ENCODE assay signal across 13 mouse cellular contexts in genomic region chr19:50141853-50142252, GRCm38 (mm10).
DNase-seq lines count a peak whose midpoint lies in the region; ATAC-seq lines count a peak whose summit lies in the region.
"Had no signal": no experiment of that assay in that cellular context is flagged by ENCODE, and none has a peak within 500 bp of the region (broad histone marks: within the 10 kb centered on the region; RNA-seq: fewer than 3 reads in every experiment).

No protein-coding gene starts in this region.

- H3K9me3 ChIP-seq in hindbrain, embryonic 14.5 days (ENCODE audit: control insufficient read depth, low read length) = no peaks in the 10 kb centered on the region
- no peaks in the 10 kb centered on the region for H3K9me3 ChIP-seq in hindbrain, embryonic 11.5 days (ENCODE audit: control insufficient read depth, low read length)
- H3K9me3 ChIP-seq in liver, embryonic 11.5 days (ENCODE audit: control insufficient read depth, low read length) = no peaks in the 10 kb centered on the region
- H3K9me3 ChIP-seq: embryonic facial prominence, embryonic 12.5 days; heart, embryonic 10.5 days; kidney, embryonic 15.5 days; liver, embryonic 13.5 days had no signal

- no peak overlapping the region for H3K4me3 ChIP-seq in hindbrain, embryonic 14.5 days (replicated peaks; ENCODE audit: low read length)
- H3K4me3 ChIP-seq in hindbrain, embryonic 11.5 days (ENCODE audit: low read depth, low read length) = no peak overlapping the region
- H3K4me3 ChIP-seq in liver, embryonic 11.5 days (ENCODE audit: low read depth, low read length) = no peak overlapping the region
- H3K4me3 ChIP-seq: embryonic facial prominence, embryonic 12.5 days; heart, embryonic 10.5 days; kidney, embryonic 15.5 days; liver, embryonic 13.5 days had no signal

- no peaks in the 10 kb centered on the region for H3K27me3 ChIP-seq in hindbrain, embryonic 14.5 days (ENCODE audit: control insufficient read depth, insufficient read depth, low read length)
- H3K27me3 ChIP-seq in hindbrain, embryonic 11.5 days (ENCODE audit: control insufficient read depth, insufficient read depth, low read length) = no peaks in the 10 kb centered on the region
- no peaks in the 10 kb centered on the region for H3K27me3 ChIP-seq in liver, embryonic 11.5 days (replicated peaks; ENCODE audit: control insufficient read depth, insufficient read depth, low read length)
- H3K27me3 ChIP-seq: embryonic facial prominence, embryonic 12.5 days; kidney, embryonic 15.5 days; liver, embryonic 13.5 days had no signal

- 62% methylated on average over 8 of the region's 8 CpGs for WGBS in hindbrain, embryonic 14.5 days
- 74% methylated on average over 8 of the region's 8 CpGs for WGBS in hindbrain, embryonic 11.5 days
- WGBS in liver, embryonic 11.5 days = 71% methylated on average over 8 of the region's 8 CpGs

- DNase-seq in hindbrain, embryonic 14.5 days (ENCODE audit: low spot score) = peak; percentile 50
- DNase-seq in hindbrain, embryonic 11.5 days (ENCODE audit: low spot score) = no peak
- DNase-seq in urinary bladder, postnatal 14 days (ENCODE audit: low spot score) = peak; percentile 3
- DNase-seq in urinary bladder, postnatal 25 days (ENCODE audit: low spot score) = no peak
- peak; percentile 34 for DNase-seq in left cerebral cortex, postnatal 10 days (ENCODE audit: extremely low spot score in 1 of 2, low spot score in 2 of 2)
- no peak for DNase-seq in liver, embryonic 11.5 days (ENCODE audit: low spot score)
- DNase-seq: liver, embryonic 13.5 days; thymus, postnatal 4 days had no signal

- intact Hi-C loops in left cerebral cortex, postnatal 10 days (cut with DNase I) = loop anchor here (10.0 kb wide), 1 partner anchor 597 kb away; no protein-coding TSS in a partner anchor

- H3K4me2 ChIP-seq in hindbrain, embryonic 14.5 days (replicated peaks) = no peak overlapping the region
- H3K4me2 ChIP-seq in hindbrain, embryonic 11.5 days (replicated peaks; ENCODE audit: low read depth, low read length) = no peak overlapping the region
- no peak overlapping the region for H3K4me2 ChIP-seq in liver, embryonic 11.5 days
- H3K4me2 ChIP-seq: embryonic facial prominence, embryonic 12.5 days; kidney, embryonic 15.5 days; liver, embryonic 13.5 days had no signal

- no peaks in the 10 kb centered on the region for H3K4me1 ChIP-seq in hindbrain, embryonic 14.5 days (replicated peaks; ENCODE audit: control insufficient read depth, insufficient read depth, low read length)
- H3K4me1 ChIP-seq in hindbrain, embryonic 11.5 days (replicated peaks; ENCODE audit: control insufficient read depth, insufficient read depth, low read length) = no peaks in the 10 kb centered on the region
- H3K4me1 ChIP-seq in liver, embryonic 11.5 days (replicated peaks; ENCODE audit: control insufficient read depth, insufficient read depth, low read length) = no peaks in the 10 kb centered on the region
- H3K4me1 ChIP-seq: embryonic facial prominence, embryonic 12.5 days; heart, embryonic 10.5 days; kidney, embryonic 15.5 days; liver, embryonic 13.5 days had no signal

- no peak overlapping the region for H3K27ac ChIP-seq in hindbrain, embryonic 14.5 days
- H3K27ac ChIP-seq in hindbrain, embryonic 11.5 days (ENCODE audit: low read depth, low read length) = no peak overlapping the region
- H3K27ac ChIP-seq in liver, embryonic 11.5 days (ENCODE audit: low read depth, low read length) = no peak overlapping the region
- H3K27ac ChIP-seq: embryonic facial prominence, embryonic 12.5 days; heart, embryonic 10.5 days; kidney, embryonic 15.5 days; liver, embryonic 13.5 days had no signal

- H3K36me3 ChIP-seq in hindbrain, embryonic 14.5 days (replicated peaks; ENCODE audit: control insufficient read depth, insufficient read depth) = no peaks in the 10 kb centered on the region
- H3K36me3 ChIP-seq in hindbrain, embryonic 11.5 days (ENCODE audit: control insufficient read depth, insufficient read depth, low read length) = no peaks in the 10 kb centered on the region
- no peaks in the 10 kb centered on the region for H3K36me3 ChIP-seq in liver, embryonic 11.5 days (ENCODE audit: control insufficient read depth, insufficient read depth, low read length)
- H3K36me3 ChIP-seq: embryonic facial prominence, embryonic 12.5 days; G1E; heart, embryonic 10.5 days; kidney, embryonic 15.5 days; liver, embryonic 13.5 days had no signal

- no peak overlapping the region for H3K9ac ChIP-seq in hindbrain, embryonic 14.5 days
- H3K9ac ChIP-seq in hindbrain, embryonic 11.5 days (ENCODE audit: low read depth, low read length) = no peak overlapping the region
- H3K9ac ChIP-seq in liver, embryonic 11.5 days (ENCODE audit: low read depth, low read length) = no peak overlapping the region
- H3K9ac ChIP-seq: embryonic facial prominence, embryonic 12.5 days; kidney, embryonic 15.5 days; liver, embryonic 13.5 days had no signal

- no peak for ATAC-seq in hindbrain, embryonic 14.5 days (ENCODE audit: low FRiP score)
- no peak for ATAC-seq in hindbrain, embryonic 11.5 days (ENCODE audit: low FRiP score)
- no peak for ATAC-seq in inflammation-experienced regulatory T-cells, adult 6 months
- no peak for ATAC-seq in liver, embryonic 11.5 days (replicated peaks; ENCODE audit: low FRiP score)

Comparison
In these comparisons a context has a peak if more than half of its experiments do, and no peak if none do; other contexts are left out.
1. DNase-seq: peak in hindbrain, embryonic 14.5 days (single experiment), urinary bladder, postnatal 14 days (single experiment) and left cerebral cortex, postnatal 10 days (2 of 2); none in hindbrain, embryonic 11.5 days (single experiment), urinary bladder, postnatal 25 days (single experiment) and liver, embryonic 11.5 days (single experiment).